ENCODE assay signal across 8 mouse cellular contexts in genomic region chr17:24527723-24528559, GRCm38 (mm10). TPM values are rescaled to one million over a fixed set of nuclear protein-coding genes. Genes with fewer than 3 reads are reported as not detected.
DNase-seq lines count a peak whose midpoint lies in the region; ATAC-seq lines count a peak whose summit lies in the region.

TSS of gene Traf7 (minus strand) at chr17:24527938.

- H3K4me1 ChIP-seq in heart, embryonic 10.5 days = peaks cover 55% of the 10 kb centered on the region
- H3K4me1 ChIP-seq in kidney, embryonic 15.5 days = peaks cover 67% of the 10 kb centered on the region

- no peaks in the 10 kb centered on the region for H3K9me3 ChIP-seq in heart, embryonic 10.5 days
- no peaks in the 10 kb centered on the region for H3K9me3 ChIP-seq in kidney, embryonic 15.5 days (replicated peaks)

- peak within 1 kb of the TSS; percentile 79 for H3K9ac ChIP-seq in kidney, embryonic 15.5 days

- peak within 1 kb of the TSS; percentile 93 for H3K27ac ChIP-seq in heart, embryonic 10.5 days
- H3K27ac ChIP-seq in kidney, embryonic 15.5 days = peak within 1 kb of the TSS; percentile 88

- 0 out of 2 replicates have a peak, but pooled peaks cover 8% of the 10 kb centered on the region for H3K27me3 ChIP-seq in heart, embryonic 10.5 days (ENCODE audit: insufficient read depth, poor library complexity, severe bottlenecking)
- H3K27me3 ChIP-seq in kidney, embryonic 15.5 days = no peaks in the 10 kb centered on the region

- ATAC-seq in erythroblast, adult 5-6 weeks (replicated peaks; ENCODE audit: low FRiP score, poor library complexity, severe bottlenecking) = peak; percentile 91
- peak; percentile 96 for ATAC-seq in kidney, embryonic 15.5 days (replicated peaks; ENCODE audit: low FRiP score)
- peak; percentile 95 for ATAC-seq in monocyte, adult 5-6 weeks (replicated peaks; ENCODE audit: insufficient number of reproducible peaks, low FRiP score, low TSS enrichment, poor library complexity, severe bottlenecking)

- DNase-seq in B cell, adult 2 months = peak; percentile 86 to 87
- DNase-seq in brain, adult 2 months (ENCODE audit: low read depth, low spot score) = peak; percentile 100
- peak; percentile 99 for DNase-seq in heart, embryonic 10.5 days (ENCODE audit: low spot score)
- DNase-seq in liver = peak; percentile 92
- DNase-seq in spleen, postnatal 4 days (ENCODE audit: low spot score in 2 of 2) = peak; percentile 90

- H3K4me3 ChIP-seq in heart, embryonic 10.5 days = peak within 1 kb of the TSS; percentile 92
- peak within 1 kb of the TSS; percentile 75 for H3K4me3 ChIP-seq in kidney, embryonic 15.5 days (replicated peaks)

- H3K4me2 ChIP-seq in kidney, embryonic 15.5 days = peak within 1 kb of the TSS; percentile 82

- WGBS in heart, embryonic 10.5 days = under 1% methylated on average over 40 of the region's 40 CpGs
- under 1% methylated on average over 40 of the region's 40 CpGs for WGBS in kidney, embryonic 15.5 days

- H3K36me3 ChIP-seq in heart, embryonic 10.5 days = peaks cover 30% of the 10 kb centered on the region
- H3K36me3 ChIP-seq in kidney, embryonic 15.5 days = peaks cover 26% of the 10 kb centered on the region

RNA-seq across cellular contexts. Expression of gene Traf7, which starts in this region (rescaled TPM):
- total RNA-seq in erythroblast, adult 5-6 weeks (2015; ENCODE audit: low replicate concordance) = 11.9 and 13.2 TPM in 2 replicates
- 24.2 and 45.2 TPM in 2 replicates for total RNA-seq in erythroblast, adult 5-6 weeks (2017; ENCODE audit: low replicate concordance)
- polyA plus RNA-seq in heart, embryonic 10.5 days (2016; fragmentation: Nextera tagmentation; extraction: Ambion mirVana) = 93.5 and 95.9 TPM in 2 replicates
- 85.8 and 96.1 TPM in 2 replicates for polyA plus RNA-seq in kidney, embryonic 15.5 days (2015; fragmentation: Nextera tagmentation; extraction: Ambion mirVana)
- total RNA-seq in monocyte, adult 5-6 weeks (2017) = 83.2 to 132 TPM (median 118 TPM) in 3 replicates

Comparison
In these comparisons a context has a peak if more than half of its experiments do, and no peak if none do; other contexts are left out.
1. Peak in every context shown above with its lines: DNase-seq, ATAC-seq, H3K4me3 ChIP-seq and H3K27ac ChIP-seq.